Comparison of ENCODE assay signal across 21 mouse cellular contexts in the genomic region with DNA sequence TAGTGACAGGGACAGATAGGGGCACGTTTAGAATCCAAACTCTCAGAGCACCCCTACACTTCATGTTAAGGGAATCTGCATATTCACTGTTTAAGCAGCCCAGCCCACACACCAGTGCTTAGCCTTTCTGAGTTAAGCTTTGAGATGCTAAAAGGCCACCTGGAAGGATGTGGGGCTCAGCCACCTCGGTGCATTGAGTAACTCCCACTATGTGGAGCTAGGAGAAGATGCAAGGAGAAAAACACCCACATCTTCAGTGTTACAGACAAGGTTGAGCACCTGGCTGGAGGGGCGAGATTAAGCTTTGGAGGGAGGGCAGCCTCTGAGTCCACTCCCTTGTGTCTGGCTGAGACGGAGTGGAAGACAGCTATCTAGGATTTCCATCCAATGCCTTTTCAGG.
DNase-seq lines count a peak whose midpoint lies in the region; TF ChIP-seq lines count a peak whose summit lies in the region.
"Had no signal": no experiment of that assay in that cellular context is flagged by ENCODE, and none has a peak within 500 bp of the region (broad histone marks: within the 10 kb centered on the region; RNA-seq: fewer than 3 reads in every experiment).

No protein-coding gene starts in this region.

- no peak overlapping the region for H3K9ac ChIP-seq in ES-Bruce4 (ENCODE audit: low read depth, poor library complexity, severe bottlenecking)
- H3K9ac ChIP-seq in ES-E14 (ENCODE audit: insufficient read depth, low read depth, low read length, poor library complexity, severe bottlenecking): no peak overlapping the region
- H3K9ac ChIP-seq: embryonic facial prominence, embryonic 12.5 days; forebrain, embryonic 13.5 days; forebrain, embryonic 15.5 days; forebrain, postnatal 0 days had no signal

- H3K36me3 ChIP-seq in ES-Bruce4 (ENCODE audit: control insufficient read depth, insufficient read depth, low read length, poor library complexity, severe bottlenecking): no peaks in the 10 kb centered on the region
- no peaks in the 10 kb centered on the region for H3K36me3 ChIP-seq in ES-E14 (ENCODE audit: control insufficient read depth, insufficient read depth, low read length, poor library complexity, severe bottlenecking)
- H3K36me3 ChIP-seq: embryonic facial prominence, embryonic 10.5 days; embryonic facial prominence, embryonic 12.5 days; forebrain, embryonic 15.5 days had no signal

- DNase-seq in heart, adult 11 months: peak; percentile 53
- DNase-seq in heart, postnatal 4 days: no peak
- DNase-seq in ES-E14 (ENCODE audit: low read depth, low spot score): peak; percentile 51
- DNase-seq in ZHBTc4 (ENCODE audit: low read depth, low spot score): peak; percentile 76
- no peak for DNase-seq in kidney, adult 8-10 months
- DNase-seq in thymus, postnatal 10 days (ENCODE audit: low spot score in 2 of 2): no peak
- DNase-seq: adrenal gland, adult 2 months; adrenal gland, postnatal 10 days; adrenal gland, postnatal 25 days; B cell, adult 2 months; cerebellum, adult 11-12 months; cerebellum, adult 2 months; cerebellum, adult 9-10 months; cerebellum, postnatal 10 days; cerebellum, postnatal 25 days; forebrain, postnatal 0 days had no signal

- peak; percentile 83 for TF ChIP-seq EP300 in ES-Bruce4 (IDR thresholded peaks at IDR 0.05; ENCODE audit: insufficient read depth, low read depth, low read length)

- no peak for TF ChIP-seq CTCF in ES-Bruce4 (IDR thresholded peaks at IDR 0.05; ENCODE audit: low read depth, low read length)

- H3K9me3 ChIP-seq in ES-Bruce4 (replicated peaks; ENCODE audit: control insufficient read depth, insufficient read depth, low read length, poor library complexity, severe bottlenecking): no peaks in the 10 kb centered on the region
- H3K9me3 ChIP-seq in ES-E14 (ENCODE audit: control insufficient read depth, insufficient read depth, low read depth, low read length): no peaks in the 10 kb centered on the region
- H3K9me3 ChIP-seq: embryonic facial prominence, embryonic 10.5 days; embryonic facial prominence, embryonic 12.5 days; forebrain, embryonic 13.5 days; forebrain, embryonic 15.5 days had no signal

- no peak for TF ChIP-seq POLR2A in ES-Bruce4 (IDR thresholded peaks at IDR 0.05; ENCODE audit: insufficient read depth, low read length)

- no peak overlapping the region for H3K27ac ChIP-seq in ES-Bruce4 (ENCODE audit: insufficient read depth, low read length)
- no peak overlapping the region for H3K27ac ChIP-seq in ES-E14 (ENCODE audit: insufficient read depth, low read depth, low read length, poor library complexity, severe bottlenecking)
- H3K27ac ChIP-seq: embryonic facial prominence, embryonic 10.5 days; embryonic facial prominence, embryonic 12.5 days; forebrain, embryonic 13.5 days; forebrain, embryonic 15.5 days had no signal

- H3K4me1 ChIP-seq in ES-Bruce4 (ENCODE audit: control insufficient read depth, insufficient read depth, low read length) (peaks cover 9% of the 10 kb centered on the region), ES-E14 (ENCODE audit: control insufficient read depth in 2 of 2, insufficient read depth in 2 of 2, low read length in 2 of 2, poor library complexity in 1 of 2) (peaks cover 5 to 15% of the 10 kb centered on the region in 2 experiments; a peak in 3 of 4 replicates)
- H3K4me1 ChIP-seq: embryonic facial prominence, embryonic 12.5 days; forebrain, embryonic 13.5 days; forebrain, embryonic 15.5 days had no signal

- H3K27me3 ChIP-seq in ES-Bruce4 (ENCODE audit: control insufficient read depth, insufficient read depth, low read length, poor library complexity, severe bottlenecking): no peaks in the 10 kb centered on the region
- H3K27me3 ChIP-seq: embryonic facial prominence, embryonic 12.5 days; forebrain, embryonic 13.5 days; forebrain, embryonic 15.5 days had no signal

- in situ Hi-C loops in ES-E14 (cut with MboI; ENCODE audit: low sequenced_read_pairs in 2 of 2, unreplicated experiment in 2 of 2): no loop called here

- H3K4me3 ChIP-seq in ES-Bruce4 (ENCODE audit: low read depth, low read length) (no peak overlapping the region), ES-E14 (ENCODE audit: insufficient read depth in 1 of 2, low read depth in 1 of 2, low read length in 2 of 2, poor library complexity in 1 of 2, severe bottlenecking in 1 of 2) (no peak overlapping the region)
- H3K4me3 ChIP-seq: embryonic facial prominence, embryonic 10.5 days; embryonic facial prominence, embryonic 12.5 days; forebrain, embryonic 13.5 days; forebrain, embryonic 15.5 days had no signal

TF ChIP-seq in ES-E14, 5 proteins besides CTCF, POLR2A, EP300 and RAD21:
- TF ChIP-seq ZNF384 (IDR thresholded peaks at IDR 0.05; ENCODE audit: low read depth, low read length): no peak
- no peak for TF ChIP-seq CHD2 (IDR thresholded peaks at IDR 0.05; ENCODE audit: low read depth, low read length)
- TF ChIP-seq ZC3H11A (IDR thresholded peaks at IDR 0.05; ENCODE audit: borderline replicate concordance, low read depth, low read length): no peak
- TF ChIP-seq HCFC1 (IDR thresholded peaks at IDR 0.05; ENCODE audit: borderline replicate concordance, insufficient read depth, low read length): no peak
- TF ChIP-seq MAFK (IDR thresholded peaks at IDR 0.05; ENCODE audit: insufficient read depth, low read depth, low read length): no peak

Comparison
In these comparisons a context has a peak if more than half of its experiments do, and no peak if none do; other contexts are left out.
1. DNase-seq: peak in heart, adult 11 months (single experiment), ES-E14 (single experiment) and ZHBTc4 (single experiment); none in heart, postnatal 4 days (single experiment), kidney, adult 8-10 months (0 of 2) and thymus, postnatal 10 days (0 of 2).